Mouse (Mus musculus) embryonic facial prominence, embryonic 10.5 days (tissue): ENCODE data around the gene Myh7. TPM values are rescaled to one million over a fixed set of nuclear protein-coding genes. Genes with fewer than 3 reads are reported as not detected.
"Not testable (repeated sequence)": the region's sequence is repeated elsewhere in the genome, so short reads cannot be mapped to it uniquely, and the experiment has no call there.

ENCODE experiments used
- DNase-seq: peaks from one replicate; pipeline ENCODE4 v3.0.0-alpha.2; 2017; ENCODE audit warnings: low spot score
- H3K27ac ChIP-seq: fragments of 300-500 bp; sonication (generic); replicated peaks from 2 replicates; pipeline ENCODE4 v1.5.1; 2016; ENCODE audit warnings: mild to moderate bottlenecking
- H3K27me3 ChIP-seq: fragments of 300-500 bp; sonication (generic); replicated peaks from 2 replicates; pipeline ENCODE4 v1.6.1; 2016; ENCODE audit warnings: low read depth, mild to moderate bottlenecking; ENCODE audit not compliant: poor library complexity, severe bottlenecking
- H3K36me3 ChIP-seq: fragments of 300-500 bp; sonication (generic); replicated peaks from 2 replicates; pipeline ENCODE4 v1.6.1; 2016; ENCODE audit warnings: mild to moderate bottlenecking, moderate library complexity
- H3K4me1 ChIP-seq: fragments of 300-500 bp; sonication (generic); 2 replicates; pipeline ENCODE4 v1.6.1; 2016
- H3K4me3 ChIP-seq: fragments of 300-500 bp; sonication (generic); 2 replicates; pipeline ENCODE4 v1.5.1; 2016; ENCODE audit warnings: mild to moderate bottlenecking, moderate library complexity
- H3K9me3 ChIP-seq: fragments of 300-500 bp; sonication (generic); 2 replicates; pipeline ENCODE4 v1.6.1; 2016; ENCODE audit warnings: mild to moderate bottlenecking
- WGBS: fragments of 180-500 bp; shearing (Covaris S2); methylation state at CpG from one replicate; pipeline ENCODE4 v1.1.7; 2016; 5-methylcytosine and 5-hydroxymethylcytosine counted together
- polyA plus RNA-seq: library from polyadenylated mRNA; unstranded; fragments of >200 nt; fragmentation: Nextera tagmentation; extraction: Ambion mirVana; gene quantifications from 2 replicates; pipeline ENCODE4 v1.2.1, GENCODE M21; 2016

Myh7 gene
- polyA plus RNA-seq, 1 experiment from 2014 or later: 1.9 TPM

DNA sequence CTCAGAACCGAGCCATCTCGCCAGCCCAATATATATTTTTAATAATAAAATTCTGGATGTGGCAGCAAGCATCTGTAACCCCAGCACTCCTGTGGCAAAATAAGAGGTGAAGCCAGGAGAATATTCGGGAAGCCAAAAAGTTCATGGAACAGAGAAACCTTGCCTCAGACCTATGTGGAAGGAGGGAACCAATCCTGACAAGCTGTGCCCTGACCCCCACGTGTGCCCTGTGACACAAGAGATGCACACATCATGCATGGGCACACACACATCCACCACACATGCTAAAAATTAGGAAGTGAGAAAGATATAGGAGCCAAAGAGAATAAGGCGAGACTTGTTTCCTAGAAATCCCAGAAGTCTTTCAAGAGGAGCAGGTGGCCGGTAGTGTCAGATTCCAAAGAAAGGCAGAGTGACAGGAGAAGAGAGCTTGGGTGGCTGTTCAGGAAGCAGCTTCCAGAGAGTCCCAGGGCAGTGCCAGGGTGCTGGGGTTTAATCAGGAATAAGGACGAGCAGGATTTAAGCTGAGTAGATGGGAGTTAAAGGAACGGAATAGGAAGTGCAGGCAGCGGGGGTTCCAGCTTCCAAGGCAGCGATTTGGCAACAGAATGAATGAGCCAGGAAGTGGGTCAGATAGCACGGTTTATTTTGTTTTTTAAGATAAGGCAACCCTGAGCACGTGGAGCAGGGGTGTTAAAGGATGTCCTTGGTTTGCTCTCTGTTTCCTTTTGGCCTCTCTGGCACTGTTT is 7.7 kb upstream of the Myh7 start:
- 45% methylated on average over 12 of the region's 12 CpGs for WGBS
- H3K9me3 ChIP-seq: no peaks in the 10 kb centered on the region
- no peak for DNase-seq
- no peak overlapping the region for H3K4me3 ChIP-seq
- H3K36me3 ChIP-seq: no peaks in the 10 kb centered on the region
- H3K4me1 ChIP-seq: peaks cover 38% of the 10 kb centered on the region
- no peaks in the 10 kb centered on the region for H3K27me3 ChIP-seq
- H3K27ac ChIP-seq: peak overlapping the region; percentile 27; the same call in 1 of the 2 replicates

DNA sequence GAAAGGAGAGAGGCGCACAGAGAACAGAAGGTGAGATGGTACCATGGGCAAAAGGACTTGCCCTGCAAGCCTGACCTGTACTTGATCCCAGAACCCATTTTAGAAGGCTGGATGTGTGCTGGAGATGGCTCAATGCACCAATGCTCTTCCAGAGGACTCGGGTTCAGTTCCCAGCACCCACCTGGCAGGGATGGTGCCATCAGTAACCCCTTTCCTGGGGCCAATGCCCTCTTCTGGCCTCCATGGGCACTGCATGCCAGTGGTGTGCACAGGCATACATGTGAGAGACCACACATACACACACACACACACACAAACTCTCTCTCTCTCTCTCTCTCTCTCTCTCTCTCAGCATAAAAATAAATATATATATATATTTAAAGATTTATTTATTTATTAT is 7.0 kb upstream of the Myh7 start:
- Histone ChIP-seq H3K27ac (no peak overlapping the region), H3K36me3 (no peaks in the 10 kb centered on the region), H3K27me3 (no peaks in the 10 kb centered on the region), H3K4me1 (peaks cover 45% of the 10 kb centered on the region), H3K4me3 (no peak overlapping the region), H3K9me3 (no peaks in the 10 kb centered on the region)
- 95% methylated on average over 2 of the region's 2 CpGs for WGBS
- DNase-seq: no peak

DNA sequence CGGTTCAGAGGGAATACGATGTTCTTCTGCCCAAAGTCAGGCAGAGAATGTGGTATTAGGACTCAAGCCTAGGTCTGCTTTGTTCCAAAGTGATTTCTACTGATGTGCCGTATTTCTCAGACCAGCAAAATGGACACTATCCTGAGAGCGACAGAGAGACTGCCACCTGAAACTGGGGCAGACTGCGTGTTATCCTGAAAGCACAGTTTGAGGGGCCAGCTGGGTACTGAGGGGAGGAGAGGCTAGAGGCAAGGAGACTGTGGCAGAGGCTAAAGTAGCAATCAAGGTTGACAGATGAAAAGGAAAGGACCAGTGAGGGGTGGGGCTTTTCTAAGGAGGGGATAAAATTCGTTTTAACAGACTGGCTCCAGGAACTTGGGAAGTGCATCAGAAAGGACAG is 6.4 kb upstream of the Myh7 start:
- Histone ChIP-seq H3K36me3 (no peaks in the 10 kb centered on the region), H3K27ac (no peak overlapping the region), H3K27me3 (no peaks in the 10 kb centered on the region), H3K4me3 (no peak overlapping the region), H3K9me3 (no peaks in the 10 kb centered on the region), H3K4me1 (peaks cover 51% of the 10 kb centered on the region)
- no peak for DNase-seq
- WGBS: 83% methylated on average over 6 of the region's 6 CpGs

DNA sequence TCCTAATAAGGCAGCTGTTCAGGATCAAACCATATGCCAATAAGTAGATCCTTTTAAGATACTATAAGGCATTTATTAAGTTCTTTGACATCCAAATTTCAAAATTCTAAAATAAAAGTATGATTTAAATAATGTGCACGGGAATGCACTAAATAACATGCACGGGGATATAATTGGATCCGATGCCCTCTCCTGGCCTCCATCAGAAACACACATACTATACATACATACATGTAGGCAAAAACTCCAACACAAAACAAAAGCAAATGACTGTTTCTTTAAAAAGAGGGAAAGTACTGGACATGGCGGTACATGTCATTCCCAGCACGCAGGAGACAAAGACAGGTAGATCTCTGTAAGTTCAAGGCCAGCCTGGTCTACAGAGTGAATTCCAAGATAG is 5.4 kb upstream of the Myh7 start:
- 87% methylated on average over 5 of the region's 5 CpGs for whole genome bisulfite sequencing
- H3K27ac ChIP-seq, DNase-seq, H3K36me3 ChIP-seq, H3K27me3 ChIP-seq, H3K9me3 ChIP-seq, H3K4me3 ChIP-seq: not testable (repeated sequence)
- peaks cover 60% of the 10 kb centered on the region for H3K4me1 ChIP-seq

DNA sequence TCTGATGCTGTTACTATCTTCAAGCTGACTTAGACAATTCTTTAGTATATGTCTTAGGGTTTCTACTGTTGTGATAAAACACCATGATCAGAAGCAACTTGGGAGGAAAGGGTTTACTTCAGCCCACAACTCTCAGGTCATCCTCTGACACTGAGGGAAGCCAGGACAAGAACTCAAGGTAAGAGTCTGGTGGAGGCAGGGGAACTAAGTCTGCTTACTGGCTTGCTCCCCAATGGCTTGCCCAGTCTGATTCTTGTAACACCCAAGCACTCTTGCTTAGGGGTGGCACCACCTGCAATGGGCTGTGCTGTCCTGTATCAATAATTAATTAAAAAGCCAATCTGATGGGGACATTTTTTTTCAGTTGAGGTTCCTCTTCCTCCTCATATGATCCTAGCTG is 4.3 kb upstream of the Myh7 start:
- peaks cover 60% of the 10 kb centered on the region for H3K4me1 ChIP-seq
- no peak overlapping the region for H3K4me3 ChIP-seq
- H3K9me3 ChIP-seq: no peaks in the 10 kb centered on the region
- H3K36me3 ChIP-seq: no peaks in the 10 kb centered on the region
- no peaks in the 10 kb centered on the region for H3K27me3 ChIP-seq
- H3K27ac ChIP-seq: no peak overlapping the region
- no peak for DNase-seq

DNA sequence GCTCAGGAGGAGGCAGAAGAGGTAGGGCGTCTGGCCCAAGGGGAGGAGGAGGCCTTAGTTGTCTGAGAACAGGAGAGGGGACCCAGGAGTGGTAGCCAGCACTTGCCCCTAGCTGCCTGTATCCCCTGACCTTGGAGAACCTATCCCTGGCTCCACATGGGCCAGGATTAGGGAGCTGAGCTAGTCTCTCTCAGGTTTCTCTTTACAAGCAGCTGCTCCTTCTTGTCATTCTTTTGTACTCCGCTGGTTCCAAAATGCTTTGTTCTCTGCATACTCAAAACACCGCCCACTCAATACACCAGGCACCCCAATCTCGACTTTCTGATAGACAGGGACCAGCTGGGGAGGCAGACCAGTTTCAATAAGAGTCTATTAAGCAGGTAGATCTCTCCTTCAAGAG is 2.9 kb upstream of the Myh7 start:
- Histone ChIP-seq H3K9me3 (no peaks in the 10 kb centered on the region), H3K36me3 (no peaks in the 10 kb centered on the region), H3K4me3 (no peak overlapping the region), H3K27me3 (no peaks in the 10 kb centered on the region), H3K27ac (peak overlapping the region; percentile 75), H3K4me1 (peaks cover 59% of the 10 kb centered on the region)
- DNase-seq: no peak
- WGBS: 49% methylated on average over 4 of the region's 4 CpGs

DNA sequence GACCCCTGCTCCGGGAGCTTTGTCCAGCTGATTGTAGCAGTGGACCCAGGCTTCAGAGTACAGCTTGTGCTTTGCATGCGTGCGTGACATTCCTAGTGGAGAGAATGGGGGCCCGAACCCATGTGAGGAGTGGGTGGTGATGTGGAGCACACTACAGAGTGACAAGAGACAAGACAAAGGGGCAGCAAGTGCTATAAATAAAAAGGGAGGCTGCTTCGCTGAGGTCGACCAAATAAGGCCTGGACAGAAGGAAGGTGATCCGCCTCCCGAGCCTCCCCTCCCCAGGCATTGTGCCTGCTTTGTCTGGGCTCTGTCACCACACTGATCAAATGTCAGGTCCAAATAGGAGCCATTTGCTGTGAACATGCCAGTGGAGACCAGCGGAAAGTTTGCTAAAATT is 2.4 kb upstream of the Myh7 start:
- WGBS: 56% methylated on average over 9 of the region's 9 CpGs

DNA sequence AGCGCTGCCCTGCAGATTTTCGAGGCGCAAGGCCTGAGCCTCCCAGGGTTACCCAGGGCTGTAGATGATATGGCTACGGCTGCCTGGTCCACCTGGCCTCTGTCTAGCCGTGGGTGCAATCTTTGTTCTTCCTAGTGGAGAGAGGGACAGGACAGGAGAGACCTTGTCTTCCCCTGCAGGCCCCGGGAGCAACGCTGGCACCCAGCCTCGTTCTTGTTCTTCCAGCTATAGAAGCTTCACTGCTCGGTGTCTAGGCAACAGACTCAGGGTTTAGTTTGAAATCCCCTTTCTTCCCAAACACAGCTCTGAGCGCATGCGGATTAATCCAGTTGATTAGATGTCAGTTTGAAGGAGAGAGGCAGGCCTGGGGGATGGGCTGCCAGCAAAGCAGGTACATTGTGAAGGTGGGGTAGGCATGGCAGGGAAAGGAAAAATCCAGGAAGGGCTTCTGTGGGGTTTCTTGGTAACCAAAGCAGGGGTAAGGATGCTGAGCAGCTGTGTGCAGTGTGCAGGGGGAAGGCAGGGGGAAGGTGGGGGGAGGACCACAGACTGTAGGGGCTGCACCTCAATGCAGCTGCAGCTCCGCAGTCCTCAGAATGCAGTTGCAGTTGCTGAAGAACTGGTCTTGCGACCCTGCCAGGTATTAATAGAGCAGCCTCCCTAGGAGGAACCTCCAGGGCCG is 1.2 kb upstream of the Myh7 start:
- Histone ChIP-seq H3K4me3 (no peak overlapping the region), H3K36me3 (no peaks in the 10 kb centered on the region), H3K4me1 (peaks cover 54% of the 10 kb centered on the region), H3K9me3 (no peaks in the 10 kb centered on the region), H3K27me3 (no peaks in the 10 kb centered on the region), H3K27ac (peak overlapping the region; percentile 75)
- 38% methylated on average over 14 of the region's 14 CpGs for WGBS
- peak; percentile 42 for DNase-seq

More for the DNA sequence above, 2.4 kb upstream of the Myh7 start:
- Histone ChIP-seq H3K36me3 (no peaks in the 10 kb centered on the region), H3K4me1 (peaks cover 54% of the 10 kb centered on the region), H3K27me3 (no peaks in the 10 kb centered on the region), H3K9me3 (no peaks in the 10 kb centered on the region), H3K4me3 (no peak overlapping the region), H3K27ac (peak overlapping the region; percentile 75)
- DNase-seq: peak; percentile 41

DNA sequence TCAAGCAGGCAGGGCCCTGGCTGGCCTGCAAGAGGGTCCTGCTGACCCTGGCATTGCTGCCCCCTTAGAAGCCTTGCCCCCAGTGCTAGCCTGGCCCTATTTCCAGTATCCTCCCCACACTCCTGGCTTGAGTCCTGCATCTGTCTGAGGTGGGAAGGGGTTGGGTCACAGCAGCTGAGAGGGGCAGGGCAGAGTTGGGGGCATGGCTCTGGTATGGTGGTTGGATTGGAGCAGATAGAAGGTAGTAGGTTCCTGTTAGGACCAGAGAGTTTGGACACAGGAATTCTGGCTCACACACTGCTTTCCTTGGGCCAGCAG is 402 bp upstream of the Myh7 start:
- Histone ChIP-seq H3K36me3 (no peaks in the 10 kb centered on the region), H3K9me3 (no peaks in the 10 kb centered on the region), H3K4me1 (peaks cover 54% of the 10 kb centered on the region), H3K4me3 (no peak overlapping the region), H3K27ac (peak overlapping the region; percentile 75), H3K27me3 (no peaks in the 10 kb centered on the region)
- DNase-seq: no peak

DNA sequence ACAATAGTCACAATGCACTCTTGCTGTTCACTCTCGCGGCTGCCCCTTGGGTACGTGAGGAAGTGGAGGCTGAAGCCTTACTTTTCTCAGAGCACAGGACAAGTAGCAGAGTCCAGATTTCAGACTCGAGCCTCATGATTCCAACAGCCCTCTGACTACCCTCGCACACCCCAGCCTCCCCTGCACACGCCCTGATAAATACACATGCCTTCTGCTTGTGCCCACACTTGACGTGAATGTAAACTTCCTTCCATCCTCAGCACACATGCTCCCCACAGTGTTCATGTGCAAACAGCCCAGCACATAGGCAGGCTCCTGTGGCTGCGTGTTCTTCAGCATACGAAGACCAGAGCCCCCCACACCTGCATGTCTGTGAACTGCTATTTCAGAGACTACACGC is 790 bp downstream of the Myh7 start:
- no peaks in the 10 kb centered on the region for H3K9me3 ChIP-seq
- no peak overlapping the region for H3K4me3 ChIP-seq
- WGBS: 64% methylated on average over 10 of the region's 10 CpGs
- H3K27me3 ChIP-seq: no peaks in the 10 kb centered on the region
- H3K36me3 ChIP-seq: no peaks in the 10 kb centered on the region
- peak overlapping the region; percentile 52; the same call in 1 of the 2 replicates for H3K27ac ChIP-seq
- DNase-seq: no peak
- H3K4me1 ChIP-seq: peaks cover 54% of the 10 kb centered on the region

DNA sequence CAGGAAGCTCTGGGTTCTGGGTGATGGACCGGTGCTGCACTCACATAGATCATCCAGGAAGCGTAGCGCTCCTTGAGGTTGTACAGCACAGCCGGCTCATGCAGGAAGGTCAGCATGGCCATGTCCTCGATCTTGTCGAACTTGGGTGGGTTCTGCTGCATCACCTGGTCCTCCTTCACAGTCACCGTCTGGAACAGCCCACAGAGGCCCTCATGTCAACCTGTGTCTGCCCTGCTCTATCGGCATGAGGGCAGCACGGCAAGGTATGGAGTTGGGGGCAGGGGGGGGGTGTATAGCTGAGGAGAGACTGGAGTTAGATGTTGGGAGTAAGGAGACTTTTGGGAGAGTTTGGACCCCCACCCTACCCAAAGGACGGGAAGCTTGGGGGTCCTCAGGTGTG is 2.2 kb downstream of the Myh7 start:
- WGBS: 94% methylated on average over 10 of the region's 10 CpGs
- Histone ChIP-seq H3K9me3 (no peaks in the 10 kb centered on the region), H3K27me3 (no peaks in the 10 kb centered on the region), H3K27ac (no peak overlapping the region), H3K4me1 (peaks cover 48% of the 10 kb centered on the region), H3K4me3 (no peak overlapping the region), H3K36me3 (no peaks in the 10 kb centered on the region)
- DNase-seq: no peak

DNA sequence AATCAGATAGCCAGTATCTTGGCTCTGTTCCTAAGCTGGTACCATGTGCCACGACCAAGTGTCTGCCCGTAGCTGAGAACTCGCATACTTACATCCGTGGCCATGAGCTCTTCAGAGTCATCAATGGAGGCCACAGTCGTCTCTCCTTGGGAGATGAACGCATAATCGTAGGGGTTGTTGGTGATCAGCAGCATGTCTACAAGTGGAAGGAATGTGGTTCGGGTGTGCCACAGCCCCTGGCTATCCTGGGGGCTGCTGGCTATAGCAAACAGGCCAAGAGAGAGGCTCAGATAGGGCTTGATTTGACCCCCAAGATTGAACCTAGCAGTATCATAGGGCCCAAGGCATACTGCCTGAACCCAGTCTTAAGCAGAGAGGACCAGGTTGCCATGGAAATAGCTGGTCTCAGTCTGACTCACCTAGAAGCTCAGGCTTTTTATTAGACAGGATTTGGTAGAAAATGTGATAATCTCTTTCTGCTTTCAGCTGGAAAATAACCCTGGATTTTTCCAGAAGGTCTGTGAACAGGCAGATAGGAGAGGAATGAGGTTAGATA is 4.5 kb downstream of the Myh7 start:
- 87% methylated on average over 8 of the region's 8 CpGs for WGBS
- Histone ChIP-seq H3K27ac (no peak overlapping the region), H3K36me3 (no peaks in the 10 kb centered on the region), H3K4me3 (no peak overlapping the region), H3K9me3 (no peaks in the 10 kb centered on the region), H3K27me3 (no peaks in the 10 kb centered on the region), H3K4me1 (peaks cover 25% of the 10 kb centered on the region)
- DNase-seq: no peak

DNA sequence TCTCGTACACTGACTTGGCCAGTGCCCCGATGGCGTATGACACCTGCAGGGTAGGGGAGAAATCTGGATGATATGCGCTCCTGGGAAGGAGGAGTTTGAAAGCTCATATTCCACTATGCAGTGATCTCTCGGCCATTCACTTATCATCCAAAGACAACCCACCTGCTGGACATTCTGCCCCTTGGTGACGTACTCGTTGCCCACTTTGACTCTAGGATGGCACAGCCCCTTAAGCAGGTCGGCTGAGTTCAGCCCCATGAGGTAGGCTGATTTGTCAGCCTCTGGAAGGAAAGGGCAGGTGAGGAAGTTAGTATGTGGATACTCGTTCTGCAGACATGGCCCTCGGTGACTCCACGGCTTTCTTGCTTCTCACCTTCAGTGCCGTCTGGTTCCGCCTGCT is 5.5 kb downstream of the Myh7 start:
- H3K9me3 ChIP-seq: no peaks in the 10 kb centered on the region
- H3K27me3 ChIP-seq: no peaks in the 10 kb centered on the region
- no peaks in the 10 kb centered on the region for H3K36me3 ChIP-seq
- no peak overlapping the region for H3K4me3 ChIP-seq
- no peak for DNase-seq
- H3K4me1 ChIP-seq: peaks cover 15% of the 10 kb centered on the region
- WGBS: 92% methylated on average over 13 of the region's 13 CpGs
- no peak overlapping the region for H3K27ac ChIP-seq
